Mouse (Mus musculus) CH12.LX (cell line): Measurements from ENCODE around the gene Ip6k1. TPM values are rescaled to one million over a fixed set of nuclear protein-coding genes. Genes with fewer than 3 reads are reported as not detected.

ENCODE experiments used
- DNase-seq: peaks from one replicate; pipeline ENCODE4 v3.0.0-alpha.2; 2013; ENCODE audit errors: extremely low read depth
- H3K27ac ChIP-seq: 2 replicates; pipeline ENCODE4 v1.5.1; 2012; ENCODE audit warnings: low read depth, mild to moderate bottlenecking, control low read depth, moderate library complexity; ENCODE audit not compliant: insufficient read depth
- H3K27me3 ChIP-seq: replicated peaks from 2 replicates; pipeline ENCODE3; 2012; ENCODE audit warnings: inconsistent platforms
- H3K36me3 ChIP-seq, 2 experiments: replicated peaks in 1 of 2; 2 replicates each; pipeline versions ENCODE3 to v1.6.1; 2012; ENCODE audit warnings: inconsistent platforms in 1 of 2, low read length in 1 of 2, mild to moderate bottlenecking in 1 of 2, mixed read lengths in 1 of 2, moderate library complexity in 1 of 2; ENCODE audit not compliant: control insufficient read depth in 1 of 2, insufficient read depth in 1 of 2
- H3K4me1 ChIP-seq, 2 experiments: 2 replicates each; pipeline ENCODE4 v1.6.1; 2012; ENCODE audit warnings: inconsistent platforms in 1 of 2, moderate library complexity in 1 of 2; ENCODE audit not compliant: insufficient read depth in 2 of 2, control insufficient read depth in 1 of 2
- H3K4me2 ChIP-seq: 2 replicates; pipeline ENCODE4 v1.6.1; 2012; ENCODE audit warnings: low read depth, mild to moderate bottlenecking, control low read depth; ENCODE audit not compliant: poor library complexity, insufficient read depth, severe bottlenecking
- H3K4me3 ChIP-seq, 3 experiments: fragments of 150-350 bp in 1 of 3; sonication (generic) in 1 of 3; replicated peaks in 1 of 3; 2 replicates each; pipeline versions ENCODE3 to v1.5.1; 2011 to 2012; ENCODE audit warnings: low read depth in 2 of 3, low read length in 2 of 3, mild to moderate bottlenecking in 2 of 3, moderate library complexity in 2 of 3, control low read depth in 1 of 3, improper control_type of control experiment in 1 of 3, inconsistent platforms in 1 of 3, mixed read lengths in 1 of 3; ENCODE audit not compliant: poor library complexity in 1 of 3
- H3K79me2 ChIP-seq: replicated peaks from 2 replicates; pipeline ENCODE4 v1.6.1; 2012; ENCODE audit warnings: mild to moderate bottlenecking, moderate library complexity; ENCODE audit not compliant: control insufficient read depth, poor library complexity, insufficient read depth, severe bottlenecking; ENCODE audit errors: extremely low read depth
- H3K9ac ChIP-seq: 2 replicates; pipeline ENCODE4 v1.6.1; 2012; ENCODE audit warnings: low read depth, mild to moderate bottlenecking, control low read depth, moderate library complexity; ENCODE audit not compliant: insufficient read depth
- H3K9me3 ChIP-seq: replicated peaks from 2 replicates; pipeline ENCODE3; 2012; ENCODE audit warnings: low read length, inconsistent platforms, mixed read lengths
- BHLHE40 ChIP-seq: IDR thresholded peaks from 2 replicates; pipeline ENCODE4 v1.6.1; 2011; ENCODE audit warnings: mild to moderate bottlenecking, low read depth, low read length, improper control_type of control experiment
- CHD1 ChIP-seq: IDR thresholded peaks from 2 replicates; pipeline ENCODE4 v1.6.1; 2012; ENCODE audit warnings: low read depth, low read length, improper control_type of control experiment, inconsistent platforms
- CHD2 ChIP-seq: IDR thresholded peaks from 2 replicates; pipeline ENCODE4 v1.6.1; 2011; ENCODE audit warnings: low read length, improper control_type of control experiment
- CTCF ChIP-seq, 2 experiments: IDR thresholded peaks in 1 of 2; conservative IDR thresholded peaks in 1 of 2; 2 replicates each; pipeline ENCODE4 v1.5.1; 2011 to 2012; ENCODE audit warnings: low read depth in 2 of 2, low read length in 2 of 2, improper control_type of control experiment in 1 of 2, inconsistent platforms in 1 of 2, mild to moderate bottlenecking in 1 of 2, moderate library complexity in 1 of 2
- E2F4 ChIP-seq: IDR thresholded peaks from 2 replicates; pipeline ENCODE4 v1.6.1; 2011; ENCODE audit warnings: low read depth, low read length, improper control_type of control experiment; ENCODE audit not compliant: insufficient replicate concordance
- ELF1 ChIP-seq: IDR thresholded peaks from 2 replicates; pipeline ENCODE4 v1.6.1; 2014; ENCODE audit warnings: low read depth, mild to moderate bottlenecking, inconsistent platforms, low read length, improper control_type of control experiment
- ETS1 ChIP-seq: conservative IDR thresholded peaks from 2 replicates; pipeline ENCODE4 v1.6.1; 2012; ENCODE audit warnings: low read depth, mild to moderate bottlenecking, inconsistent platforms, low read length, improper control_type of control experiment, moderate library complexity
- GABPA ChIP-seq: IDR thresholded peaks from 2 replicates; pipeline ENCODE4 v1.6.1; 2012; ENCODE audit warnings: low read depth, low read length, improper control_type of control experiment, inconsistent platforms; ENCODE audit not compliant: insufficient replicate concordance
- HCFC1 ChIP-seq: IDR thresholded peaks from 2 replicates; pipeline ENCODE4 v1.6.1; 2012; ENCODE audit warnings: low read depth, mild to moderate bottlenecking, inconsistent platforms, low read length, improper control_type of control experiment
- IRF4 ChIP-seq: IDR thresholded peaks from 2 replicates; pipeline ENCODE4 v1.6.1; 2014; ENCODE audit warnings: low read depth, mild to moderate bottlenecking, inconsistent platforms, low read length, improper control_type of control experiment
- JUN ChIP-seq: IDR thresholded peaks from 2 replicates; pipeline ENCODE4 v1.6.1; 2011; ENCODE audit warnings: low read depth, mild to moderate bottlenecking, low read length, improper control_type of control experiment, moderate library complexity; ENCODE audit not compliant: insufficient read depth
- JUND ChIP-seq: conservative IDR thresholded peaks from 2 replicates; pipeline ENCODE4 v1.6.1; 2011; ENCODE audit warnings: low read depth, low read length, improper control_type of control experiment
- MAFK ChIP-seq: IDR thresholded peaks from 2 replicates; pipeline ENCODE4 v1.6.1; 2011; ENCODE audit warnings: low read length, improper control_type of control experiment; ENCODE audit not compliant: insufficient replicate concordance
- MAZ ChIP-seq: IDR thresholded peaks from 2 replicates; pipeline ENCODE4 v1.6.1; 2012; ENCODE audit warnings: low read depth, mild to moderate bottlenecking, inconsistent platforms, low read length, improper control_type of control experiment, moderate library complexity
- MEF2A ChIP-seq: IDR thresholded peaks from 2 replicates; pipeline ENCODE4 v1.6.1; 2014; ENCODE audit warnings: low read depth, mild to moderate bottlenecking, inconsistent platforms, low read length, improper control_type of control experiment, borderline replicate concordance
- MXI1 ChIP-seq: IDR thresholded peaks from 2 replicates; pipeline ENCODE4 v1.6.1; 2011; ENCODE audit warnings: mild to moderate bottlenecking, low read depth, low read length, improper control_type of control experiment
- MYC ChIP-seq: IDR thresholded peaks from 2 replicates; pipeline ENCODE4 v1.6.1; 2011; ENCODE audit warnings: low read depth, mild to moderate bottlenecking, improper control_type of control experiment, low read length
- PAX5 ChIP-seq: IDR thresholded peaks from 2 replicates; pipeline ENCODE4 v1.6.1; 2012; ENCODE audit warnings: low read length, inconsistent platforms, mixed read lengths
- POLR2AphosphoS2 ChIP-seq: IDR thresholded peaks from 2 replicates; pipeline ENCODE4 v1.6.1; 2011; ENCODE audit warnings: low read depth, low read length, improper control_type of control experiment
- SMC3 ChIP-seq: IDR thresholded peaks from 2 replicates; pipeline ENCODE4 v1.6.1; 2011; ENCODE audit warnings: low read depth, low read length, improper control_type of control experiment
- TBP ChIP-seq: conservative IDR thresholded peaks from 2 replicates; pipeline ENCODE4 v1.6.1; 2011; ENCODE audit warnings: low read depth, low read length, improper control_type of control experiment
- UBTF ChIP-seq: IDR thresholded peaks from 2 replicates; pipeline ENCODE4 v1.6.1; 2012; ENCODE audit warnings: low read depth, mild to moderate bottlenecking, inconsistent platforms, low read length, improper control_type of control experiment, moderate library complexity
- USF1 ChIP-seq: IDR thresholded peaks from 2 replicates; pipeline ENCODE4 v1.6.1; 2014; ENCODE audit warnings: low read depth, mild to moderate bottlenecking, inconsistent platforms, low read length, improper control_type of control experiment
- USF2 ChIP-seq: conservative IDR thresholded peaks from 2 replicates; pipeline ENCODE4 v1.6.1; 2011; ENCODE audit warnings: low read depth, low read length, improper control_type of control experiment
- ZKSCAN1 ChIP-seq: IDR thresholded peaks from 2 replicates; pipeline ENCODE4 v1.6.1; 2012; ENCODE audit warnings: low read depth, inconsistent platforms, low read length, improper control_type of control experiment, borderline replicate concordance
- ZMIZ1 ChIP-seq: IDR thresholded peaks from 2 replicates; pipeline ENCODE4 v1.6.1; 2012; ENCODE audit warnings: low read depth, mild to moderate bottlenecking, inconsistent platforms, low read length, improper control_type of control experiment
- ZNF384 ChIP-seq: IDR thresholded peaks from 2 replicates; pipeline ENCODE4 v1.6.1; 2012; ENCODE audit warnings: low read depth, low read length, improper control_type of control experiment, inconsistent platforms
- dilution Hi-C: fragments of 300-500 bp; cut with MboI; formaldehyde crosslinking; loops from 2 replicates; pipeline ENCODE4 v1.14.3; 2020; ENCODE audit warnings: low sequenced_read_pairs; ENCODE audit not compliant: extremely low pct_unique_long_range_greater_than_20kb, extremely low pct_ligation_motif_present
- in situ Hi-C: fragments of 300-500 bp; cut with MboI; formaldehyde crosslinking; loops from 3 replicates; pipeline ENCODE4 v1.14.3; 2019; ENCODE audit warnings: low sequenced_read_pairs, low pct_ligation_motif_present, low pct_unique_long_range_greater_than_20kb, mixed read lengths
- polyA plus RNA-seq: library from polyadenylated mRNA; unstranded; fragments of >175 nt; gene quantifications from 2 replicates; pipeline ENCODE4 v1.2.1, GENCODE M21; 2012; ENCODE audit warnings: low read depth; ENCODE audit not compliant: insufficient read length
- total RNA-seq, 2 experiments: library from RNA; depleted of rRNA; stranded (reverse); fragments of 300-350 nt in 1 of 2; fragments of >200 nt in 1 of 2; gene quantifications; 2 replicates each; pipeline ENCODE4 v1.2.3; 2012 to 2014

Gene Ip6k1
- total and polyA plus RNA-seq, 3 experiments = 26.0 to 40.7 (median 27.1) TPM

GRCm38 (mm10) chr9:108094184-108094941 is 92.1 kb downstream of the Ip6k1 start, which contains the start of gene Apeh (continued):
- no peak for TF ChIP-seq CHD1

DNA sequence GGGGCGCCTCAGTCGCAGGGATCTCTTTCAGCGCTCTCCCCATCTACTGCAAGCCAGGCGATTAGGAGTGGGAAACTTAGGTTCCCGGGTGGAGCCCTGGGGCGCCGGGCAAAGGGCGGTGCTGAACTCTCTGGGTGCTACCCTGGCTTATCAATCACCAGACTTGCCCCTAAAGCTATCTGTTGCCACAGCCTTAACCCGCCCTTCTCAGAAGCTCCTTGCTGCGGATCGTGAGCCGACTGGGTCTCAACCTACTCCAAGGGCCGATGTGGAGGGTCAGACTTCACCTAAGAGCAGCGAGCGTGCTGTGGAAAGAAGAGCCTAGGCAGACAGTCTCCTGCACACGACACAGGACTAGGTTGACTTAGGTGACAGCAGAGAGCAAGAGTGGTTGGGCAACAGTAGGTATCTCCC is 92.7 kb downstream of the Ip6k1 start:
- in situ Hi-C loops (loop anchor here (5.0 kb wide), 1 partner anchor 107 kb away; no protein-coding TSS in a partner anchor), dilution Hi-C loops (no loop called here)
- Histone ChIP-seq H3K27me3 (no peaks in the 10 kb centered on the region), H3K4me3 (peak overlapping the region; percentile 31 to 43 (median 41)), H3K36me3 (peaks cover 36 to 57% of the 10 kb centered on the region in 2 experiments), H3K79me2 (peaks cover 9% of the 10 kb centered on the region), H3K27ac (no peak overlapping the region; the same call in 1 of the 2 replicates), H3K4me1 (peaks cover 5 to 33% of the 10 kb centered on the region in 2 experiments), H3K4me2 (peak overlapping the region; percentile 90), H3K9ac (peak overlapping the region; percentile 60), H3K9me3 (no peaks in the 10 kb centered on the region)
- no peak for TF ChIP-seq CHD1
- no peak for TF ChIP-seq UBTF
- TF ChIP-seq CHD2 = no peak
- TF ChIP-seq GABPA = no peak
- no peak for TF ChIP-seq USF2
- TF ChIP-seq CTCF (conservative IDR thresholded peaks at IDR 0.05 in 1 of 2, IDR thresholded peaks at IDR 0.05 in 1 of 2; ENCODE audit: low read depth in 2 of 2, low read length in 2 of 2) = no peak
- TF ChIP-seq MAFK = no peak
- no peak for TF ChIP-seq JUN
- TF ChIP-seq MAZ = no peak
- no peak for TF ChIP-seq MXI1
- TF ChIP-seq POLR2AphosphoS2 = no peak
- no peak for TF ChIP-seq ZMIZ1
- no peak for TF ChIP-seq PAX5
- TF ChIP-seq USF1 = no peak
- no peak for TF ChIP-seq BHLHE40
- no peak for DNase-seq

DNA sequence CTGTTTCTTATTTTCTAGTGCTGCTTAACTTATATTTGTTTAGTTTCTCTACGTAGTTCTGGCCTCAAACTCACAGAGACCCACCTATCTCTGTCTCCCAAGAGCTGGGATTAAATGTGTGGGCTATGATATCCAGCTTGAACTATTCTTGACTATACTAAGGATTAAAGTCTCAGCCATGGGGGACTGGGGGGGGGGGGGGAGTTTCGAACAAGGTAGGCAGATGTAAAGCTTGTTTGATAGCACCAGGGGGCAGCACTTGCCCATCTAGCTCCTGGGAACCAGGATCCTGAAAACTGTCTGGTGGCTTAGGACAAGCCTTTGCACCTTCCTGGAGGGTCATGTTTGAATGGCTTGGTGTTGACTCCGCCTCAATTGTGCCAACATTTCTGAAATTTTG is 93.2 kb downstream of the Ip6k1 start:
- peak overlapping the region; percentile 90 for H3K4me2 ChIP-seq
- peak overlapping the region in 1 of 3 experiments; percentile 31 for H3K4me3 ChIP-seq
- no peaks in the 10 kb centered on the region for H3K27me3 ChIP-seq
- peaks cover 5 to 33% of the 10 kb centered on the region in 2 experiments for H3K4me1 ChIP-seq
- peak; percentile 67 for DNase-seq
- in situ Hi-C loops (loop anchor here (5.0 kb wide), 1 partner anchor 107 kb away; no protein-coding TSS in a partner anchor), dilution Hi-C loops (no loop called here)
- H3K36me3 ChIP-seq = peaks cover 31 to 53% of the 10 kb centered on the region in 2 experiments
- no peaks in the 10 kb centered on the region for H3K9me3 ChIP-seq
- peaks cover 9% of the 10 kb centered on the region for H3K79me2 ChIP-seq
- no peak overlapping the region for H3K27ac ChIP-seq
- no peak overlapping the region for H3K9ac ChIP-seq
- no peak for TF ChIP-seq E2F4
- TF ChIP-seq ZKSCAN1 = no peak
- TF ChIP-seq CTCF (conservative IDR thresholded peaks at IDR 0.05 in 1 of 2, IDR thresholded peaks at IDR 0.05 in 1 of 2; ENCODE audit: low read depth in 2 of 2, low read length in 2 of 2) = peak in 1 of 2 experiments; percentile 87; a peak in 3 of 4 replicates
- peak; percentile 85 for TF ChIP-seq MAZ
- TF ChIP-seq MYC = no peak
- TF ChIP-seq TBP = no peak
- TF ChIP-seq POLR2AphosphoS2 = no peak
- 0 out of 2 replicates have a peak, but pooled peaks have one; percentile 26 for TF ChIP-seq MEF2A
- TF ChIP-seq JUN = no peak
- no peak for TF ChIP-seq JUND
- TF ChIP-seq SMC3 = peak; percentile 84
- peak; percentile 70 for TF ChIP-seq IRF4
- TF ChIP-seq UBTF = no peak
- no peak for TF ChIP-seq ETS1
- no peak for TF ChIP-seq USF2
- TF ChIP-seq ELF1 = no peak; the same call in 1 of the 2 replicates
- no peak; the same call in 1 of the 2 replicates for TF ChIP-seq HCFC1
- no peak for TF ChIP-seq ZMIZ1
- 0 out of 2 replicates have a peak, but pooled peaks have one; percentile 12 for TF ChIP-seq ZNF384
- TF ChIP-seq CHD2 = peak; percentile 44; the same call in 1 of the 2 replicates
